Mouse (Mus musculus): ENCODE measurements around the gene Ovca2. TPM values are rescaled to one million over a fixed set of nuclear protein-coding genes. Genes with fewer than 3 reads are reported as not detected.

The Ovca2 gene
- polyA plus RNA-seq, 1 experiment from 2014 or later: 19.4 TPM

GRCm38 (mm10) chr11:75200935-75201334 lies 22.3 kb upstream of the Ovca2 start:
- H3K27ac ChIP-seq (ENCODE audit: low read length): no peak overlapping the region
- 87% methylated on average over 12 of the region's 12 CpGs for WGBS
- peaks cover 3% of the 10 kb centered on the region; the same call in 1 of the 2 replicates for H3K4me1 ChIP-seq (ENCODE audit: control insufficient read depth, insufficient read depth, low read length)
- H3K36me3 ChIP-seq (ENCODE audit: control insufficient read depth, insufficient read depth, low read length): no peaks in the 10 kb centered on the region
- H3K9ac ChIP-seq (ENCODE audit: low read length): no peak overlapping the region
- H3K4me2 ChIP-seq (ENCODE audit: low read depth, low read length): no peak overlapping the region
- H3K27me3 ChIP-seq (ENCODE audit: control insufficient read depth, insufficient read depth, low read length): peaks cover 16% of the 10 kb centered on the region
- H3K9me3 ChIP-seq (replicated peaks; ENCODE audit: control insufficient read depth, low read length): no peaks in the 10 kb centered on the region
- ATAC-seq (ENCODE audit: insufficient read depth, low FRiP score): no peak
- no peak overlapping the region for H3K4me3 ChIP-seq (replicated peaks; ENCODE audit: low read length)

- Histone ChIP-seq H3K4me3 (replicated peaks; ENCODE audit: low read length) (no peak overlapping the region), H3K27me3 (ENCODE audit: control insufficient read depth, insufficient read depth, low read length) (peaks cover 26% of the 10 kb centered on the region), H3K9me3 (replicated peaks; ENCODE audit: control insufficient read depth, low read length) (no peaks in the 10 kb centered on the region), H3K27ac (ENCODE audit: low read length) (no peak overlapping the region), H3K36me3 (ENCODE audit: control insufficient read depth, insufficient read depth, low read length) (no peaks in the 10 kb centered on the region), H3K4me1 (ENCODE audit: control insufficient read depth, insufficient read depth, low read length) (peaks cover 3% of the 10 kb centered on the region; the same call in 1 of the 2 replicates), H3K9ac (ENCODE audit: low read length) (no peak overlapping the region), H3K4me2 (ENCODE audit: low read depth, low read length) (no peak overlapping the region)
- WGBS: 59% methylated on average over 5 of the region's 5 CpGs
- no peak for ATAC-seq (ENCODE audit: insufficient read depth, low FRiP score)
Measured at GRCm38 (mm10) chr11:75199951-75200350, 21.3 kb upstream of the Ovca2 start.

GRCm38 (mm10) chr11:75198792-75199191 lies 20.2 kb upstream of the Ovca2 start:
- Histone ChIP-seq H3K36me3 (ENCODE audit: control insufficient read depth, insufficient read depth, low read length) (no peaks in the 10 kb centered on the region), H3K4me2 (ENCODE audit: low read depth, low read length) (no peak overlapping the region), H3K4me1 (ENCODE audit: control insufficient read depth, insufficient read depth, low read length) (peaks cover 12% of the 10 kb centered on the region), H3K9ac (ENCODE audit: low read length) (no peak overlapping the region), H3K9me3 (replicated peaks; ENCODE audit: control insufficient read depth, low read length) (no peaks in the 10 kb centered on the region), H3K4me3 (replicated peaks; ENCODE audit: low read length) (no peak overlapping the region), H3K27me3 (ENCODE audit: control insufficient read depth, insufficient read depth, low read length) (peaks cover 38% of the 10 kb centered on the region), H3K27ac (ENCODE audit: low read length) (no peak overlapping the region)
- WGBS: 76% methylated on average over 4 of the region's 4 CpGs
- ATAC-seq (ENCODE audit: insufficient read depth, low FRiP score): no peak

GRCm38 (mm10) chr11:75197956-75198355 lies 19.3 kb upstream of the Ovca2 start:
- WGBS: 47% methylated on average over 7 of the region's 7 CpGs
- Histone ChIP-seq H3K36me3 (ENCODE audit: control insufficient read depth, insufficient read depth, low read length) (no peaks in the 10 kb centered on the region), H3K4me3 (replicated peaks; ENCODE audit: low read length) (no peak overlapping the region), H3K27me3 (ENCODE audit: control insufficient read depth, insufficient read depth, low read length) (peaks cover 43% of the 10 kb centered on the region), H3K4me2 (ENCODE audit: low read depth, low read length) (no peak overlapping the region), H3K4me1 (ENCODE audit: control insufficient read depth, insufficient read depth, low read length) (peaks cover 17% of the 10 kb centered on the region), H3K9ac (ENCODE audit: low read length) (no peak overlapping the region), H3K27ac (ENCODE audit: low read length) (no peak overlapping the region), H3K9me3 (replicated peaks; ENCODE audit: control insufficient read depth, low read length) (no peaks in the 10 kb centered on the region)
- no peak for ATAC-seq (ENCODE audit: insufficient read depth, low FRiP score)

- no peak for ATAC-seq (ENCODE audit: insufficient read depth, low FRiP score)
- 74% methylated on average over 6 of the region's 6 CpGs for WGBS
- H3K36me3 ChIP-seq (ENCODE audit: control insufficient read depth, insufficient read depth, low read length): no peaks in the 10 kb centered on the region
- H3K4me1 ChIP-seq (ENCODE audit: control insufficient read depth, insufficient read depth, low read length): peaks cover 15% of the 10 kb centered on the region
- H3K27ac ChIP-seq (ENCODE audit: low read length): no peak overlapping the region
- no peak overlapping the region for H3K9ac ChIP-seq (ENCODE audit: low read length)
- H3K4me3 ChIP-seq (replicated peaks; ENCODE audit: low read length): no peak overlapping the region
- H3K4me2 ChIP-seq (ENCODE audit: low read depth, low read length): no peak overlapping the region
- no peaks in the 10 kb centered on the region for H3K9me3 ChIP-seq (replicated peaks; ENCODE audit: control insufficient read depth, low read length)
- peaks cover 43% of the 10 kb centered on the region for H3K27me3 ChIP-seq (ENCODE audit: control insufficient read depth, insufficient read depth, low read length)
Measured at GRCm38 (mm10) chr11:75196131-75196530, 17.5 kb upstream of the Ovca2 start.

GRCm38 (mm10) chr11:75194850-75195461 lies 16.3 kb upstream of the Ovca2 start:
- Histone ChIP-seq H3K27me3 (ENCODE audit: control insufficient read depth, insufficient read depth, low read length) (peaks cover 43% of the 10 kb centered on the region), H3K36me3 (ENCODE audit: control insufficient read depth, insufficient read depth, low read length) (no peaks in the 10 kb centered on the region), H3K4me3 (replicated peaks; ENCODE audit: low read length) (peak overlapping the region; percentile 55), H3K4me2 (ENCODE audit: low read depth, low read length) (peak overlapping the region; percentile 90), H3K4me1 (ENCODE audit: control insufficient read depth, insufficient read depth, low read length) (peaks cover 15% of the 10 kb centered on the region), H3K27ac (ENCODE audit: low read length) (no peak overlapping the region), H3K9ac (ENCODE audit: low read length) (no peak overlapping the region), H3K9me3 (replicated peaks; ENCODE audit: control insufficient read depth, low read length) (no peaks in the 10 kb centered on the region)
- WGBS: under 1% methylated on average over 39 of the region's 39 CpGs
- no peak for ATAC-seq (ENCODE audit: insufficient read depth, low FRiP score)

- Histone ChIP-seq H3K9ac (ENCODE audit: low read length) (peak overlapping the region; percentile 66), H3K36me3 (ENCODE audit: control insufficient read depth, insufficient read depth, low read length) (no peaks in the 10 kb centered on the region), H3K4me1 (ENCODE audit: control insufficient read depth, insufficient read depth, low read length) (peaks cover 18% of the 10 kb centered on the region), H3K27ac (ENCODE audit: low read length) (no peak overlapping the region), H3K27me3 (ENCODE audit: control insufficient read depth, insufficient read depth, low read length) (peaks cover 41% of the 10 kb centered on the region), H3K4me3 (replicated peaks; ENCODE audit: low read length) (peak overlapping the region; percentile 55), H3K9me3 (replicated peaks; ENCODE audit: control insufficient read depth, low read length) (no peaks in the 10 kb centered on the region), H3K4me2 (ENCODE audit: low read depth, low read length) (peak overlapping the region; percentile 90)
- under 1% methylated on average over 52 of the region's 52 CpGs for WGBS
- ATAC-seq (ENCODE audit: insufficient read depth, low FRiP score): no peak
Measured at GRCm38 (mm10) chr11:75194121-75194849, 15.7 kb upstream of the Ovca2 start.

- 0 out of 2 replicates have a peak, but pooled peaks have one; percentile 16 for ATAC-seq (ENCODE audit: insufficient read depth, low FRiP score)
- H3K9me3 ChIP-seq (replicated peaks; ENCODE audit: control insufficient read depth, low read length): no peaks in the 10 kb centered on the region
- no peaks in the 10 kb centered on the region for H3K36me3 ChIP-seq (ENCODE audit: control insufficient read depth, insufficient read depth, low read length)
- under 1% methylated on average over 80 of the region's 84 CpGs for WGBS
- H3K4me1 ChIP-seq (ENCODE audit: control insufficient read depth, insufficient read depth, low read length): peaks cover 19% of the 10 kb centered on the region
- peaks cover 40% of the 10 kb centered on the region for H3K27me3 ChIP-seq (ENCODE audit: control insufficient read depth, insufficient read depth, low read length)
- H3K4me3 ChIP-seq (replicated peaks; ENCODE audit: low read length): peak within 1 kb of the TSS; percentile 55
- H3K27ac ChIP-seq (ENCODE audit: low read length): no peak within 1 kb of the TSS
- H3K4me2 ChIP-seq (ENCODE audit: low read depth, low read length): peak within 1 kb of the TSS; percentile 90
- peak within 1 kb of the TSS; percentile 66 for H3K9ac ChIP-seq (ENCODE audit: low read length)
Measured at GRCm38 (mm10) chr11:75193256-75194071, 14.8 kb upstream of the Ovca2 start, which contains the start of gene Rtn4rl1. Gene Rtn4rl1, plus strand, starts transcription at chr11:75193783.

Data from stomach, embryonic 16.5 days (tissue).